Mouse (Mus musculus) midbrain, postnatal 0 days (tissue): ENCODE data around the gene D11Wsu47e. TPM values are rescaled to one million over a fixed set of nuclear protein-coding genes. Genes with fewer than 3 reads are reported as not detected.

Experiments
- ATAC-seq: fragments of 200-750 bp; cut with Nextera tagmentation; 2 replicates; pipeline ENCODE4 v1.8.0; 2017; ENCODE audit warnings: moderate number of reproducible peaks, mild to moderate bottlenecking, moderate TSS enrichment, moderate library complexity; ENCODE audit not compliant: low FRiP score
- DNase-seq: peaks from one replicate; pipeline ENCODE4 v3.0.0-alpha.2; 2015; ENCODE audit warnings: low spot score
- H3K27ac ChIP-seq: fragments of 300-500 bp; sonication (generic); 2 replicates; pipeline ENCODE4 v1.5.1; 2014; ENCODE audit warnings: low read depth, mild to moderate bottlenecking, low read length, mixed read lengths
- H3K27me3 ChIP-seq: fragments of 300-500 bp; sonication (generic); 2 replicates; pipeline ENCODE4 v1.6.1; 2014; ENCODE audit warnings: low read length, control low read depth, mixed read lengths; ENCODE audit not compliant: insufficient read depth
- H3K36me3 ChIP-seq: fragments of 300-500 bp; sonication (generic); 2 replicates; pipeline ENCODE4 v1.6.1; 2014; ENCODE audit warnings: low read length, control low read depth, mixed read lengths; ENCODE audit not compliant: insufficient read depth
- H3K4me1 ChIP-seq: fragments of 300-500 bp; sonication (generic); 2 replicates; pipeline ENCODE4 v1.6.1; 2014; ENCODE audit warnings: mild to moderate bottlenecking, control low read depth, antibody characterized with exemption, low read length, mixed read lengths; ENCODE audit not compliant: insufficient read depth
- H3K4me2 ChIP-seq: fragments of 300-500 bp; sonication (generic); 2 replicates; pipeline ENCODE4 v1.6.1; 2014; ENCODE audit warnings: low read depth, mild to moderate bottlenecking, low read length, mixed read lengths; ENCODE audit not compliant: poor library complexity, severe bottlenecking
- H3K4me3 ChIP-seq: fragments of 300-500 bp; sonication (generic); 2 replicates; pipeline ENCODE4 v1.5.1; 2014; ENCODE audit warnings: low read depth, mild to moderate bottlenecking, low read length, moderate library complexity
- H3K9ac ChIP-seq: fragments of 300-500 bp; sonication (generic); replicated peaks from 2 replicates; pipeline ENCODE4 v1.6.1; 2014; ENCODE audit warnings: mild to moderate bottlenecking, low read length, moderate library complexity, mixed read lengths; ENCODE audit not compliant: poor library complexity, severe bottlenecking
- H3K9me3 ChIP-seq: fragments of 300-500 bp; sonication (generic); 2 replicates; pipeline ENCODE4 v1.6.1; 2016; ENCODE audit warnings: low read length, control low read depth
- CTCF ChIP-seq: IDR thresholded peaks from 2 replicates; pipeline ENCODE4 v1.5.1; 2016; ENCODE audit warnings: antibody characterized with exemption, mild to moderate bottlenecking
- WGBS: fragments of 180-500 bp; shearing (Covaris S2); extraction: QIAGEN DNeasy Blood & Tissue Kit; methylation state at CpG from one replicate; pipeline ENCODE4 v1.1.7; 2014; 5-methylcytosine and 5-hydroxymethylcytosine counted together
- polyA plus RNA-seq: library from polyadenylated mRNA; unstranded; fragments of >200 nt; fragmentation: Nextera tagmentation; extraction: Ambion mirVana; gene quantifications from 2 replicates; pipeline ENCODE4 v1.2.1, GENCODE M21; 2015
- total RNA-seq: library from RNA; depleted of rRNA; stranded (reverse); fragments of >200 nt; gene quantifications from 2 replicates; pipeline ENCODE4 v1.2.3, GENCODE M21; 2014

The D11Wsu47e gene
- total and polyA plus RNA-seq, 2 experiments from 2014 or later = 19.5 to 27.9 TPM

- Histone ChIP-seq H3K27ac (no peak overlapping the region), H3K4me1 (peaks cover 3% of the 10 kb centered on the region; the same call in 1 of the 2 replicates), H3K27me3 (no peaks in the 10 kb centered on the region), H3K4me3 (no peak overlapping the region), H3K9me3 (no peaks in the 10 kb centered on the region), H3K36me3 (peaks cover 69% of the 10 kb centered on the region), H3K4me2 (no peak overlapping the region), H3K9ac (no peak overlapping the region)
- no peak for TF ChIP-seq CTCF
- DNase-seq (no peak), ATAC-seq (no peak)
- WGBS = 93% methylated on average over 15 of the region's 15 CpGs
Measured at GRCm38 (mm10) chr11:113654105-113654504, 30.1 kb upstream of the D11Wsu47e start.

GRCm38 (mm10) chr11:113654561-113655270 is 29.5 kb upstream of the D11Wsu47e start:
- H3K9me3 ChIP-seq = no peaks in the 10 kb centered on the region
- H3K4me1 ChIP-seq = peaks cover 3% of the 10 kb centered on the region; the same call in 1 of the 2 replicates
- H3K9ac ChIP-seq = no peak overlapping the region
- 83% methylated on average over 18 of the region's 18 CpGs for WGBS
- H3K27ac ChIP-seq = no peak overlapping the region
- no peak for TF ChIP-seq CTCF
- H3K27me3 ChIP-seq = no peaks in the 10 kb centered on the region
- ATAC-seq (no peak), DNase-seq (peak; percentile 70)
- peaks cover 72% of the 10 kb centered on the region for H3K36me3 ChIP-seq
- no peak overlapping the region for H3K4me3 ChIP-seq
- no peak overlapping the region for H3K4me2 ChIP-seq

GRCm38 (mm10) chr11:113656511-113656932 is 27.7 kb upstream of the D11Wsu47e start:
- Histone ChIP-seq H3K9ac (no peak overlapping the region), H3K9me3 (no peaks in the 10 kb centered on the region), H3K36me3 (peaks cover 81% of the 10 kb centered on the region), H3K4me3 (no peak overlapping the region), H3K27ac (no peak overlapping the region), H3K4me1 (no peaks in the 10 kb centered on the region), H3K27me3 (no peaks in the 10 kb centered on the region), H3K4me2 (no peak overlapping the region)
- TF ChIP-seq CTCF = no peak
- ATAC-seq (peak; percentile 20; the same call in 1 of the 2 replicates), DNase-seq (peak; percentile 79)
- 80% methylated on average over 8 of the region's 8 CpGs for WGBS

GRCm38 (mm10) chr11:113657221-113657620 is 27.0 kb upstream of the D11Wsu47e start:
- Histone ChIP-seq H3K36me3 (peaks cover 82% of the 10 kb centered on the region), H3K27me3 (no peaks in the 10 kb centered on the region), H3K27ac (no peak overlapping the region), H3K4me1 (no peaks in the 10 kb centered on the region), H3K9me3 (no peaks in the 10 kb centered on the region), H3K4me2 (no peak overlapping the region), H3K9ac (no peak overlapping the region), H3K4me3 (no peak overlapping the region)
- DNase-seq (no peak), ATAC-seq (no peak)
- TF ChIP-seq CTCF = no peak
- WGBS = 83% methylated on average over 4 of the region's 4 CpGs

GRCm38 (mm10) chr11:113658319-113658718 is 25.9 kb upstream of the D11Wsu47e start:
- H3K9ac ChIP-seq = no peak overlapping the region
- H3K9me3 ChIP-seq = no peaks in the 10 kb centered on the region
- no peaks in the 10 kb centered on the region for H3K27me3 ChIP-seq
- WGBS = 87% methylated on average over 8 of the region's 8 CpGs
- H3K4me2 ChIP-seq = no peak overlapping the region
- H3K4me3 ChIP-seq = no peak overlapping the region
- H3K36me3 ChIP-seq = peaks cover 74% of the 10 kb centered on the region
- TF ChIP-seq CTCF = no peak
- H3K4me1 ChIP-seq = no peaks in the 10 kb centered on the region
- H3K27ac ChIP-seq = no peak overlapping the region
- ATAC-seq (no peak), DNase-seq (no peak)

- no peaks in the 10 kb centered on the region for H3K4me1 ChIP-seq
- no peak overlapping the region for H3K4me2 ChIP-seq
- H3K36me3 ChIP-seq = peaks cover 74% of the 10 kb centered on the region
- WGBS = 93% methylated on average over 4 of the region's 4 CpGs
- no peak overlapping the region for H3K4me3 ChIP-seq
- no peaks in the 10 kb centered on the region for H3K27me3 ChIP-seq
- no peak for ATAC-seq
- TF ChIP-seq CTCF = no peak
- no peaks in the 10 kb centered on the region for H3K9me3 ChIP-seq
- no peak overlapping the region for H3K27ac ChIP-seq
- H3K9ac ChIP-seq = no peak overlapping the region
- DNase-seq = no peak
Measured at GRCm38 (mm10) chr11:113658763-113659162, 25.4 kb upstream of the D11Wsu47e start.
